Mouse (Mus musculus): Measurements from ENCODE around the gene Aig1.

Aig1 gene

GRCm38 (mm10) chr10:13774910-13775309 is 93.9 kb downstream of the Aig1 start:
- DNase-seq: no peak

GRCm38 (mm10) chr10:13770720-13771119 is 98.1 kb downstream of the Aig1 start:
- DNase-seq: no peak

- DNase-seq: no peak
Observed at GRCm38 (mm10) chr10:13769789-13770188, 99.0 kb downstream of the Aig1 start.

GRCm38 (mm10) chr10:13768866-13769265 is 99.9 kb downstream of the Aig1 start:
- no peak for DNase-seq

- DNase-seq: no peak
Observed at GRCm38 (mm10) chr10:13767076-13767475, 101.7 kb downstream of the Aig1 start.

- no peak for DNase-seq
Observed at GRCm38 (mm10) chr10:13763151-13763550, 105.6 kb downstream of the Aig1 start.

- no peak for DNase-seq
Observed at GRCm38 (mm10) chr10:13754712-13755111, 114.1 kb downstream of the Aig1 start.

GRCm38 (mm10) chr10:13753777-13754176 is 115.0 kb downstream of the Aig1 start:
- DNase-seq: no peak

- no peak for DNase-seq
Observed at GRCm38 (mm10) chr10:13739494-13740140, 129.2 kb downstream of the Aig1 start.

GRCm38 (mm10) chr10:13730039-13730748 is 138.6 kb downstream of the Aig1 start:
- no peak for DNase-seq

GRCm38 (mm10) chr10:13727676-13728075 is 141.1 kb downstream of the Aig1 start:
- DNase-seq: no peak

GRCm38 (mm10) chr10:13726206-13726605 is 142.6 kb downstream of the Aig1 start:
- DNase-seq: no peak

GRCm38 (mm10) chr10:13725276-13725675 is 143.5 kb downstream of the Aig1 start:
- no peak for DNase-seq

- peak; percentile 56 for DNase-seq
Observed at GRCm38 (mm10) chr10:13716132-13716531, 152.6 kb downstream of the Aig1 start.

GRCm38 (mm10) chr10:13715584-13715983 is 153.2 kb downstream of the Aig1 start:
- no peak for DNase-seq

GRCm38 (mm10) chr10:13714920-13715293 is 153.9 kb downstream of the Aig1 start:
- no peak for DNase-seq

GRCm38 (mm10) chr10:13714199-13714919 is 154.4 kb downstream of the Aig1 start:
- DNase-seq: peak; percentile 29

GRCm38 (mm10) chr10:13713711-13714110 is 155.1 kb downstream of the Aig1 start:
- DNase-seq: no peak

- no peak for DNase-seq
Observed at GRCm38 (mm10) chr10:13713116-13713515, 155.7 kb downstream of the Aig1 start.

- no peak for DNase-seq
Observed at GRCm38 (mm10) chr10:13711281-13711829, 157.4 kb downstream of the Aig1 start.

GRCm38 (mm10) chr10:13705771-13706170 is 163.0 kb downstream of the Aig1 start:
- peak; percentile 46 for DNase-seq

- no peak for DNase-seq
Observed at GRCm38 (mm10) chr10:13702688-13703087, 166.1 kb downstream of the Aig1 start.

- no peak for DNase-seq
Observed at GRCm38 (mm10) chr10:13702043-13702442, 166.7 kb downstream of the Aig1 start.

- DNase-seq: no peak
Observed at GRCm38 (mm10) chr10:13696326-13696725, 172.5 kb downstream of the Aig1 start.
